Mouse (Mus musculus) cortical plate, adult 2 months (tissue): ENCODE data around the gene Prl2c5.
"Not testable (repeated sequence)": the region's sequence is repeated elsewhere in the genome, so short reads cannot be mapped to it uniquely, and the experiment has no call there.

Source experiments
- CTCF ChIP-seq: fragments of 200-500 bp; IDR thresholded peaks from 2 replicates; pipeline ENCODE4 v1.5.1; 2011; ENCODE audit warnings: mild to moderate bottlenecking, control low read depth, low read length; ENCODE audit not compliant: insufficient read depth; ENCODE audit errors: extremely low read depth
- POLR2A ChIP-seq: fragments of 200-500 bp; IDR thresholded peaks from 2 replicates; pipeline ENCODE4 v1.6.1; 2011; ENCODE audit warnings: mild to moderate bottlenecking, low read length, control low read depth; ENCODE audit not compliant: insufficient read depth; ENCODE audit errors: extremely low read depth

DNA sequence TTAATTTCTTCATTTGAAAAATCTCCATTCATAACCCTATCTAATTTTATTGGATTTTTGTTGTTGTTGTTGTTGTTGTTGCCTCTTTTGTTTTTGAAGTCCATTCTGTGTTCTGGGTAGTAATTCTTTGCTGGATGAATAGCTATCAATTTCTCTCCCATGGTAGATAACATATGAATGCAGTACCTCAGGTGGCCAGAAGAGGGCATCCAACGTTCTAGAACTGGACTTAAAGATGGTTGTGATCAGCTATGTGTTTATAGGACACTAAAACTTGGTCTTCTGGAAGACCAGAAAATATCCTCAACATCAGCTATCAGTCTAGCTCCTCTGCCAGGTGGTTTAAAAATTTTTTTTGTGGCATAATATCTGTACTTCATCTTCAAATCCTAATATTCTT lies 54.9 kb downstream of the Prl2c5 start:
- not testable (repeated sequence) for TF ChIP-seq CTCF, POLR2A
